Mouse (Mus musculus): ENCODE data around the gene Peli2.

DNA sequence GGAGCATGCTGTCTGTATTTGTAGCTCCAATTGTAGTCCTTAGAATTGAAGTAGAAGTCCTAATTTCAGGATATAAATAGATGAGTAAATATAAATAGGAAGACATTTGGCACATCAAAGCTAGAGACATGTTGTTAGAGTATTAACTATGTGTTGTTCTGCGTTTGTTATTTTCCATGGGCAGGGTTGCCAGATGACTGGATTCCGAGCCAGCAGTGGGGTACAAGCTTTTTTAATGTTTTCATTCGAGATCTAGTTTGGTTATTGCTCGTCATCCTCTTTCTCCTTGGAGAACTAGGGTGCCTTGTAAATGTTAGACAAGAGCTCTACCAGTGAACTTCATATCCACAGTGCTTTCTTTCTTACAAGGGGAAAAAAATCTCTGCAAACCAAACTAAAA is 78.9 kb downstream of the Peli2 start:
- TF ChIP-seq CTCF (IDR thresholded peaks at IDR 0.05; ENCODE audit: low read depth) = no peak
- no peak for TF ChIP-seq EP300 (optimal IDR thresholded peaks at IDR 0.05)

All from stomach, postnatal 0 days (tissue).